Mouse (Mus musculus) right cerebral cortex, adult 18-20 months (tissue): Measurements from ENCODE around the gene Lrrc17.
"Not testable (repeated sequence)": the region's sequence is repeated elsewhere in the genome, so short reads cannot be mapped to it uniquely, and the experiment has no call there.

Source experiments
- DNase-seq: peaks from one replicate; pipeline ENCODE4 v3.0.0; 2022; ENCODE audit warnings: mixed read lengths

The Lrrc17 gene

DNA sequence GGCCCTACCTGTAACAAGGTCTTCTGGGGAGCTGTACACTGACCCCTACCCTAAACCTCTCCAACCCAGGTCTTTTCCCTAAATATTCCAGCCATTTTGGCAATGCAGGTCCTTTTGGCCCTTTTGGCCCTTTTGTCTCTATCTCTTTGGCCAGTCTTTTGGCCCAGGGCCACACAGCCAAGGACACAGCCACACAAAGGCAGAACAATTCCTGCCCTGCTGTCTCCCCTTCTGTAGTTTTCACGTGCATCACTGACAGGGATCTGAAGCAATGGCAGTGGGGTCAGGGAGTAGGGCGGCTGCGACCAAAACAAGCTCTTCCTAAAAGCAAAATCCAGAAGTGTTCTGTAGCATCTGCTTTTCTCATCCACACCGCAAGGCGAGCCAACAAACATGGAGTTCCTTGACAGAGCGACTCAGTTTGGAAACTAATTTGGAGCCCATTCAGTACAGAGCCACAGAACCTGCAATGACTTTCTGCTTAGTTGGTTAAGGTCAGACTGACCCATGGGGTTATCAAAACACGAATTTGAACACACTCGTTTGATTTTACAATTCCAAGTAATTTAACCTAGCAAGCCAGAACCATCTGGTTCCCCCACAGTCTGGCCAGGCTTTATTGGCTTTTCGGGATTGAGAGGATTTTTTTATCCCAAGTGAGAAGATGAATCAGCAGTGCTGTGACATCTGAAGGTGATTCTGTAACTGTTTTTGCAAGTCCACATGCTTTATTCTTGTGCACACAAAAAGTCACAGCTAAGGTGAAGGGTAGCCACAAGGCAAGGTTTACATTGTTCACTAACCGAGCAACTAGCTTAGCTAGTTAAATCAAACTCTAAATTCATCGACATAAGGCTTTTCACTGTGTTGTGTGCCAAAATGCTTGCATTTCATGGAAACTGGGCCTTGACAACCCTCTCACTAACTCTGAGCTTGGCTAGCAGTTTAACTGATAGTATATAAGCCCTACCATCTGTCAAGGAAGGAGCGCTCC, 65.2 kb downstream of the Lrrc17 start:
- DNase-seq, result peak; percentile 37

DNA sequence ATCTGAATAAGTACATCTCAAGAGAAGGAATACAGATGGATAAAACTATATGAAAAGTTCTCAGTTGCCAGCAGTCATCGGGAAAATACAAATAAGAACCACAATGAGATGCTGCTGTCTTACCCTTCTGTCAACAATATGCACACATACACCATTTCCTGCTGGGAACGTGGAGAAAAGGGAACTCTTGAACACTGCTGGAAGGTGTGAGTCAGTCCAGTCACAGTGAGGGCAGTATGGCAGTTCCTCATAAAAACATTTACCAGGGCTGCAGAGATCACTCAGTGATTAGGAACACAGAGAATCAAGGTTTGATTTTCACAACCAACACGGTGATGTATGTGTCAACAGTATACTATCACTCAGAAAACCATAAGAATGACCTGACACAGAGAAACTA, 67.6 kb downstream of the Lrrc17 start:
- DNase-seq, result no peak

DNA sequence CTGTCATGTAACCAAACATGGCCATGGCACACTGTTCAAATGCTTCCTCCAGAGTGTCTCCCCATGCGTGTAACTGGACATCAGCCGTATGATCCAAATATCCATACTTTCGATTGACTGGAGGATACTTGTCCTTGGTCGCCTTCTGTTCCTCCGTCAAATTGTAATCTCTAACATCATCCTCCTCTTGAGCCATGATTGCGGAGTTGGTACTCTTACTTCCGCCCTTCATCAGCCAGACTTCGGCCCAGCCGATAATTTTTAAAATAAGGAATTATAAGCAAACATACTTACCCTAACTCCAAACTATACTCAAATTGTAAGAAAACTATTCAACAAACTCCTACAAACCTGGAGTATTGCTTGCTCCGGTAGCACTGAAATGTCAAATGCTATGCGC, 70.9 kb downstream of the Lrrc17 start:
- DNase-seq, result not testable (repeated sequence)

DNA sequence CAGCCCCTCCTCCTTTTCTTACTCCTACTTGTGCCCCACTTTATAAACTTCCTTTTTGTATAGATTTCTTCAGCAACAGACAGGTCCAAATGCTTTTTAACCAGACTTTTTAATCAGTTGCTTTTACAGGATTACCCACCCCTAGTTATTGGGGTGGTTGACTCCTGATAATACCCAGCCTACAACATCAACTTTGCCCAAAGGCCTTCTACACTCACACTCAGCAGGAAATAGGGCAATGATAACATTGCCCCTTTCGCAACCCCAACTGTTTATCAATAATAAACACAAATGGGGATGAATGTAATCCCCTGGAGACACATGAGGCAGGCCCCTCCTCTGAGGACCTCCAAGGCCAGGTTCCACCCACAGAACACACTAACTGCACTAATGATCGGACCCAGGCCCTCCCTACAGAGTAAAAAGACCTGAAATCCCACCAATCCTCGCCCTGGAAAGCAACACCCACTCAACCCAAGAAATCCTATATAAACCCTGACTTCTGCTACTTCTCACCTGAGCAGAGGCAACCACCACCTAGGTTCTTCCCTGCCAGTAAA, 73.2 kb downstream of the Lrrc17 start:
- no peak for DNase-seq
